Mouse (Mus musculus) ES-E14 (cell line): ENCODE data around the gene Lsg1.

Experiments
- HCFC1 ChIP-seq: IDR thresholded peaks from 2 replicates; pipeline ENCODE4 v1.6.1; 2012; ENCODE audit warnings: low read length, inconsistent platforms, borderline replicate concordance; ENCODE audit not compliant: insufficient read depth
- MAFK ChIP-seq: IDR thresholded peaks from 2 replicates; pipeline ENCODE4 v1.6.1; 2014; ENCODE audit warnings: mild to moderate bottlenecking, low read depth, low read length, inconsistent platforms; ENCODE audit not compliant: insufficient read depth

- peak; percentile 41; the same call in 1 of the 2 replicates for TF ChIP-seq HCFC1
- TF ChIP-seq MAFK: no peak
Observed at GRCm38 (mm10) chr16:30549966-30550747, 37.2 kb downstream of the Lsg1 start.
